Mouse (Mus musculus): ENCODE results near the gene Thumpd2. TPM values are rescaled to one million over a fixed set of nuclear protein-coding genes. Genes with fewer than 3 reads are reported as not detected.

The Thumpd2 gene
- polyA plus RNA-seq, 1 experiment: 6.2 TPM

- Histone ChIP-seq H3K27ac (ENCODE audit: control insufficient read depth, insufficient read depth, low read depth, low read length, poor library complexity) (no peak overlapping the region), H3K4me1 (ENCODE audit: control insufficient read depth, insufficient read depth, low read length) (no peaks in the 10 kb centered on the region), H3K4me3 (replicated peaks; ENCODE audit: control insufficient read depth, low read depth, low read length) (no peak overlapping the region)
- TF ChIP-seq CTCF (IDR thresholded peaks at IDR 0.05; ENCODE audit: control insufficient read depth, insufficient read depth, low read length) (no peak), POLR2A (IDR thresholded peaks at IDR 0.05; ENCODE audit: borderline replicate concordance, control insufficient read depth, low read depth, low read length) (no peak)
- WGBS: 80% methylated on average over 12 of the region's 12 CpGs
Measured at GRCm38 (mm10) chr17:80981721-80982411, 83.0 kb downstream of the Thumpd2 start.

- H3K27ac ChIP-seq (ENCODE audit: control insufficient read depth, insufficient read depth, low read depth, low read length, poor library complexity): no peak overlapping the region
- WGBS: 89% methylated on average over 10 of the region's 10 CpGs
- H3K4me1 ChIP-seq (ENCODE audit: control insufficient read depth, insufficient read depth, low read length): no peaks in the 10 kb centered on the region
- no peak overlapping the region for H3K4me3 ChIP-seq (replicated peaks; ENCODE audit: control insufficient read depth, low read depth, low read length)
- TF ChIP-seq CTCF (IDR thresholded peaks at IDR 0.05; ENCODE audit: control insufficient read depth, insufficient read depth, low read length) (no peak), POLR2A (IDR thresholded peaks at IDR 0.05; ENCODE audit: borderline replicate concordance, control insufficient read depth, low read depth, low read length) (no peak)
Measured at GRCm38 (mm10) chr17:80980096-80980495, 84.8 kb downstream of the Thumpd2 start.

GRCm38 (mm10) chr17:80977245-80977644 is 87.6 kb downstream of the Thumpd2 start:
- no peak overlapping the region for H3K4me3 ChIP-seq (replicated peaks; ENCODE audit: control insufficient read depth, low read depth, low read length)
- TF ChIP-seq CTCF (IDR thresholded peaks at IDR 0.05; ENCODE audit: control insufficient read depth, insufficient read depth, low read length): no peak
- no peak for TF ChIP-seq POLR2A (IDR thresholded peaks at IDR 0.05; ENCODE audit: borderline replicate concordance, control insufficient read depth, low read depth, low read length)
- no peaks in the 10 kb centered on the region for H3K4me1 ChIP-seq (ENCODE audit: control insufficient read depth, insufficient read depth, low read length)
- WGBS: 86% methylated on average over 5 of the region's 5 CpGs
- H3K27ac ChIP-seq (ENCODE audit: control insufficient read depth, insufficient read depth, low read depth, low read length, poor library complexity): no peak overlapping the region

Other genes starting within 250 kb of the Thumpd2 start
- gene Tmem178, start 120.5 kb downstream of the Thumpd2 start, polyA plus RNA-seq (2011; ENCODE audit: insufficient read depth, insufficient read length, low replicate concordance, missing spikeins): 0.57 and 3.0 TPM in 2 replicates